Mouse (Mus musculus) neutrophil, adult 5-6 weeks (primary cell): Measurements from ENCODE around the gene Tgm2. TPM values are rescaled to one million over a fixed set of nuclear protein-coding genes. Genes with fewer than 3 reads are reported as not detected.
A peak's percentile ranks its signal among the peaks of the same experiment; 100 is the strongest.

ENCODE experiments used
- ATAC-seq: fragments of 151-379, 151-347 bp; 2 replicates; pipeline ENCODE4 v1.8.0; 2017; ENCODE audit warnings: mild to moderate bottlenecking, moderate TSS enrichment; ENCODE audit not compliant: insufficient number of reproducible peaks, poor library complexity, low FRiP score, severe bottlenecking; ENCODE audit errors: extremely low read depth
- total RNA-seq: library from RNA; stranded (forward); fragments of 200-1000 nt; gene quantifications from 2 replicates; pipeline ENCODE4 v1.2.3, GENCODE M21; 2017

Gene Tgm2
- total RNA-seq, 1 experiment from 2014 or later: 20.3 TPM

GRCm38 (mm10) chr2:158169351-158169750 lies 23.1 kb upstream of the Tgm2 start:
- ATAC-seq: no peak

GRCm38 (mm10) chr2:158168741-158169211 lies 22.5 kb upstream of the Tgm2 start:
- ATAC-seq: no peak

GRCm38 (mm10) chr2:158167496-158168205 lies 21.4 kb upstream of the Tgm2 start:
- ATAC-seq: no peak

GRCm38 (mm10) chr2:158166628-158167027 lies 20.4 kb upstream of the Tgm2 start:
- ATAC-seq: peak; percentile 95

- no peak for ATAC-seq
These were observed 19.5 kb upstream of the Tgm2 start for GRCm38 (mm10) chr2:158165776-158166175.

- no peak for ATAC-seq
These were observed 16.8 kb upstream of the Tgm2 start for GRCm38 (mm10) chr2:158163034-158163433.

- no peak for ATAC-seq
These were observed 15.5 kb upstream of the Tgm2 start for GRCm38 (mm10) chr2:158161761-158162160.

- peak; percentile 88 for ATAC-seq
These were observed 13.4 kb upstream of the Tgm2 start for GRCm38 (mm10) chr2:158159376-158160235.

- no peak for ATAC-seq
These were observed 11.4 kb upstream of the Tgm2 start for GRCm38 (mm10) chr2:158157654-158158053.

- no peak for ATAC-seq
These were observed 10.3 kb upstream of the Tgm2 start for GRCm38 (mm10) chr2:158156487-158156886.

GRCm38 (mm10) chr2:158155615-158156014 lies 9.4 kb upstream of the Tgm2 start:
- ATAC-seq: no peak

GRCm38 (mm10) chr2:158155101-158155500 lies 8.9 kb upstream of the Tgm2 start:
- ATAC-seq: no peak

- no peak for ATAC-seq
These were observed 8.4 kb upstream of the Tgm2 start for GRCm38 (mm10) chr2:158154641-158155040.

- ATAC-seq: peak; percentile 51; the same call in 1 of the 2 replicates
These were observed 7.6 kb upstream of the Tgm2 start for GRCm38 (mm10) chr2:158153728-158154343.

GRCm38 (mm10) chr2:158152685-158153309 lies 6.6 kb upstream of the Tgm2 start:
- no peak for ATAC-seq

- ATAC-seq: no peak
These were observed 4.8 kb upstream of the Tgm2 start for GRCm38 (mm10) chr2:158151077-158151476.

- ATAC-seq: no peak
These were observed 735 bp upstream of the Tgm2 start for GRCm38 (mm10) chr2:158146971-158147370.

GRCm38 (mm10) chr2:158145528-158146065 lies 639 bp downstream of the Tgm2 start:
- no peak for ATAC-seq
